Mouse (Mus musculus) forebrain, embryonic 16.5 days (tissue): Measurements from ENCODE around the gene Zfp553. TPM values are rescaled to one million over a fixed set of nuclear protein-coding genes. Genes with fewer than 3 reads are reported as not detected.

Experiments
- ATAC-seq: fragments of 200-750 bp; cut with Nextera tagmentation; 2 replicates; pipeline ENCODE4 v1.8.0; 2017; ENCODE audit warnings: mild to moderate bottlenecking, moderate library complexity
- H3K27ac ChIP-seq: fragments of 300-500 bp; sonication (generic); 2 replicates; pipeline ENCODE4 v1.5.1; 2014; ENCODE audit warnings: low read length, control low read depth
- H3K27me3 ChIP-seq: fragments of 300-500 bp; sonication (generic); replicated peaks from 2 replicates; pipeline ENCODE4 v1.6.1; 2014; ENCODE audit warnings: low read length; ENCODE audit not compliant: control insufficient read depth, insufficient read depth
- H3K36me3 ChIP-seq: fragments of 300-500 bp; sonication (generic); 2 replicates; pipeline ENCODE4 v1.6.1; 2014; ENCODE audit not compliant: control insufficient read depth, insufficient read depth
- H3K4me1 ChIP-seq: fragments of 300-500 bp; sonication (generic); replicated peaks from 2 replicates; pipeline ENCODE4 v1.6.1; 2014; ENCODE audit warnings: low read length; ENCODE audit not compliant: control insufficient read depth, insufficient read depth
- H3K4me2 ChIP-seq: fragments of 300-500 bp; sonication (generic); 2 replicates; pipeline ENCODE4 v1.6.1; 2014; ENCODE audit warnings: mild to moderate bottlenecking, low read length, control low read depth
- H3K4me3 ChIP-seq: fragments of 300-500 bp; sonication (generic); replicated peaks from 2 replicates; pipeline ENCODE4 v1.5.1; 2014; ENCODE audit warnings: mild to moderate bottlenecking, low read length, control low read depth
- H3K9ac ChIP-seq: fragments of 300-500 bp; sonication (generic); replicated peaks from 2 replicates; pipeline ENCODE4 v1.6.1; 2014; ENCODE audit warnings: low read depth, low read length, control low read depth
- H3K9me3 ChIP-seq: fragments of 300-500 bp; sonication (generic); 2 replicates; pipeline ENCODE4 v1.6.1; 2016; ENCODE audit warnings: low read length; ENCODE audit not compliant: control insufficient read depth
- WGBS: fragments of 180-500 bp; shearing (Covaris S2); extraction: QIAGEN DNeasy Blood & Tissue Kit; methylation state at CpG from one replicate; pipeline ENCODE4 v1.1.7; 2014; 5-methylcytosine and 5-hydroxymethylcytosine counted together
- polyA plus RNA-seq: library from polyadenylated mRNA; unstranded; fragments of >200 nt; fragmentation: Nextera tagmentation; extraction: Ambion mirVana; gene quantifications from 2 replicates; pipeline ENCODE4 v1.2.1, GENCODE M21; 2015

Gene Zfp553
- polyA plus RNA-seq, 1 experiment from 2014 or later = 69.3 TPM

DNA sequence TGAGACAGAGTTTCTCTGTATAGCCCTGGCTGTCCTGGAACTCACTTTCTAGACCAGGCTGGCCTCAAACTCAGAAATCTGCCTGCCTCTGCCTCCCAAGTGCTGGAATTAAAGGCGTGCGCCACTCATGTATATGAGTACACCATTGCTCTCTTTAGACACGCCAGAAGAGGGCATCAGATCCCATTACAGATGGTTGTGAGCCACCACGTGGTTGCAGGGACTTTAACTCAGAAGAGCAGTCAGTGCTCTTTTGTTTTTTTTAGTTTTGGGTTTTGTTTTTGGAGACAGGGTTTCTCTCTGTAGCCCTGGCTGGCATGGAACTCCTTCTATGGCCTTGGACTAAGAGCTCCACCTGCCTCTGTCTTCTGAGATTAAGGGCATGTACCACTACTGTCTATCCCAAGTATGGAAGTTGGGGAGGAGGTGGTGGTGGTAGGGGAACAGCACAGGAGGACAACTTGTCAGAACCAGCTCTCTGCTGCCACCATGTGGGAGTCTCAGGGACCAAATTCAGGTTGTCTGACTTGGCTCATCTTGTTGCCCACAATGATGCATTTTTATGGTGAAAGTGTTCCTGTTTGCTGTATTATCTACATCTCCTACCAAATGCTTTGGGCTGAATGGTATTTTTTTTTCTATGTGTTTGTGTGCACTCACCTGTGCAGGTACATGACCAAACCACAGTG, 4.1 kb upstream of the Zfp553 start:
- peaks cover 23% of the 10 kb centered on the region for H3K4me1 ChIP-seq
- ATAC-seq = no peak
- WGBS = 69% methylated on average over 4 of the region's 4 CpGs

DNA sequence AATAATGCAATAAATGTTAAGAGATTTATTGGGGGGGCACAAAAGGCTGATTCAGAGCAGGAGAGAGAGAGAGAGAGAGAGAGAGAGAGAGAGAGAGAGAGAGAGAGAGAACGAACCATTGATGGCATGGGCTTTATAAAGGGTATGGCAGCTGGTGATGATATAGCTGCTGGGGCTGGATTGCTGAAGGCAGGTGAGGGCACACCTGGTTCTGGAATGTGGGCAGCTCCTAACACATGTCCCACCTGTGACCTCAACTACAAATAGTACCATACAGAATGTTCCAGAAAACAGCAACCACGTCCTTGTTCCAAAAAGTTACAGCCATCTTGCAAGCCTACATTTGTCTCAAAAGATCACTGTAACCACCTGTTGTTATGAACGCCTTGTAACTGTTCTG, 1.5 kb upstream of the Zfp553 start:
- H3K4me2 ChIP-seq = peak overlapping the region; percentile 99
- H3K9me3 ChIP-seq = no peaks in the 10 kb centered on the region
- no peak for ATAC-seq
- no peaks in the 10 kb centered on the region for H3K27me3 ChIP-seq
- WGBS = 62% methylated on average over 3 of the region's 3 CpGs
- peak overlapping the region; percentile 96 for H3K9ac ChIP-seq
- H3K36me3 ChIP-seq = peaks cover 12% of the 10 kb centered on the region
- peaks cover 34% of the 10 kb centered on the region for H3K4me1 ChIP-seq
- H3K27ac ChIP-seq = no peak overlapping the region
- peak overlapping the region; percentile 85 for H3K4me3 ChIP-seq

More for the DNA sequence above, 4.1 kb upstream of the Zfp553 start:
- Histone ChIP-seq H3K9me3 (no peaks in the 10 kb centered on the region), H3K36me3 (no peaks in the 10 kb centered on the region), H3K27me3 (no peaks in the 10 kb centered on the region), H3K4me3 (no peak overlapping the region), H3K9ac (no peak overlapping the region), H3K4me2 (no peak overlapping the region), H3K27ac (no peak overlapping the region)

DNA sequence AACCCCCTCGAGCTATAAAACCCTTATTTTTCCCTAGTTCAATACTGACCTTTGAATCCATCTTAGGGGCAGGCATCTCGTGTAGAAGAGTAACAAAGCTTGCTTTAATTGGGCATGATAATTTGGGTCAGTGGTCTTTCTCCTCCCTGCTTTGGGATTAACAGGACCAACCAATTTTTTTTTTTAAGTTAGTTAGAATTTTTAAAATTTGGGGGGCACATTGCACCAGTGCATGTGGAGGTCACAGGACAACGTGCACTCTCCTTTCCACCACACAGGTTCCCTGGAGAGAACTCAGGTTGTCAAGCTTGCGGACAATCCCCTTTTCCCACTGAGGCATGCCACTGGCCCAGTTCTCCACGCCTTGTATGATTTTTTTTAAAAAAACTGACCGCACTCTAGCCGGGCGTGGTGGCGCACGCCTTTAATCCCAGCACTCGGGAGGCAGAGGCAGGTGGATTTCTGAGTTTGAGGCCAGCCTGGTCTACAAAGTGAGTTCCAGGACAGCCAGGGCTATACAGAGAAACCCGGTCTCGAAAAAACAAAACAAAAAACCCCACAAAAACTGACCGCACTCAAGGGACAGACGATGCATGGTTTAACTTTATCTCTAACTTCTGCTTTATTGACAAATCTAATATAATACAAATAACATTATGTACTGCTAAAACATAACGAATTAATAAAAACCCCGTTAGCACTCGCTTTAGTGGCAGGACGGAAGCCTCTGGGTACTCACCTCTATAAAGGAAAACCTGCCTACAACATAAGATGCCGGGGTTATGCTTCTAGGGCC, 837 bp upstream of the Zfp553 start:
- 3% methylated on average over 20 of the region's 20 CpGs for WGBS
- Histone ChIP-seq H3K36me3 (peaks cover 19% of the 10 kb centered on the region), H3K27me3 (no peaks in the 10 kb centered on the region), H3K9ac (peak overlapping the region; percentile 96), H3K4me3 (peak overlapping the region; percentile 85), H3K4me2 (peak overlapping the region; percentile 99), H3K27ac (peak overlapping the region; percentile 100), H3K9me3 (no peaks in the 10 kb centered on the region), H3K4me1 (peaks cover 34% of the 10 kb centered on the region)
- no peak for ATAC-seq

DNA sequence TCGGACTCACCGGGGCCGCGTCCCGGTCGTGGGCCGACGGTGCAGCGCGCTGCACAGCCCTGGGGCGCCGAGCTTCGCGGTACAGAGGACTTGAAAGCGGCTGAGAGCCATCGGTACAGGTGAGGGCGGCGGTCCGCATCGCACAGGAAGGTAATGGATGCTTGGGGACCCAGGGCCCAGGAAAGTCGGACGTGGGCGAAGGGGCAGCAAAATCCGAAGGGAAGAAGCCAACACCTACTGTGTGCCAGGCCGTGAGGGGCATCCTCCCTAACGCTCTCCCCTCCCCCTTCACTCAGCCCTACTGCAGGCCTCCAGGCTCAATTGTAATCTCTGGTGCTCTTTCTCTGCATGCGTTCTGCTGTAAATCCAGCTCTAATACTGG, 498 bp downstream of the Zfp553 start:
- Histone ChIP-seq H3K9me3 (no peaks in the 10 kb centered on the region), H3K27me3 (no peaks in the 10 kb centered on the region), H3K4me2 (peak overlapping the region; percentile 88), H3K36me3 (peaks cover 25% of the 10 kb centered on the region), H3K27ac (peak overlapping the region; percentile 100), H3K9ac (peak overlapping the region; percentile 96), H3K4me1 (peaks cover 34% of the 10 kb centered on the region), H3K4me3 (peak overlapping the region; percentile 85)
- under 1% methylated on average over 27 of the region's 27 CpGs for WGBS
- peak; percentile 47 for ATAC-seq

DNA sequence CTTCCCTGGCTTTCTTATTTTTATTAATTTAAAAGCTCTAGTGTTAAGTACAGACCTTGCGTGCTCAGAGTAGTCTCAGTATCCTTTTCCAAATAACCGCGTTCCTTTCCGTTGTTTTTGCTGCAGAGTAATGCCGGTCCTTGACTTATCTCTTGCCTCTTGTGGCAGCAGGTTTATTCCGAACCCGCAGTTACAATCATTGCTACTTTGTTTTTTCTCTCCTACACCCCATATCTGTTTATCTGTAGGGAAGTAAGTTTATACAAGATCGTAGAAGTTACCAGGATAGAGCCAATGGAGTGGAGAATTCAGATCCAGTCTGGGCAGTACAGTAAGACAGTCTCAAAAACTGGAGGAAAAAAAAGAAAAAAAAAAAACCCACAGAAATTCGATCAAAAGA, 904 bp downstream of the Zfp553 start:
- Histone ChIP-seq H3K9me3 (no peaks in the 10 kb centered on the region), H3K27ac (peak overlapping the region; percentile 100), H3K27me3 (no peaks in the 10 kb centered on the region), H3K4me2 (peak overlapping the region; percentile 88), H3K4me3 (peak overlapping the region; percentile 85), H3K9ac (peak overlapping the region; percentile 96), H3K4me1 (peaks cover 34% of the 10 kb centered on the region), H3K36me3 (peaks cover 25% of the 10 kb centered on the region)
- 4% methylated on average over 9 of the region's 9 CpGs for WGBS
- ATAC-seq = no peak

DNA sequence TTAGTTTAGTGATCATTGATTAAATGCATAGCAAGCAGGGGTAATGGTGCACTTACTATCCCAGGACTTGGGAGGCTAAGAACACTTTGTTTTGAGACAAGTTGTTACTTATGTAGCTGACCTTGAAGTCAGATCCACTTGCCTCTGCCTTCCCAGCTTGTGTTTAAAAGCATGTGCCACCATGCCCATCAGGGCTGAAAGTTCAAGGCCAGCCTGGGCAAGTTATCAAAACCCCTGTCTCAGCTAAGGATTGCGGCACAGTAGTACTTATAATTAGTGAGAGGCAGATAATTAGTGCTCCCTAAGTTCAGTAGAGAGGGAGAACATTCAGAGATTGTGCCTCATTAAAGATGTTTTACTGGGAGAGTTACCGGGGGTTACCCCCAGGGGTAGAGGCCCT, 1.9 kb downstream of the Zfp553 start:
- 55% methylated on average over 2 of the region's 2 CpGs for WGBS
- no peak overlapping the region for H3K9ac ChIP-seq
- H3K4me2 ChIP-seq = peak overlapping the region; percentile 88
- peaks cover 25% of the 10 kb centered on the region for H3K36me3 ChIP-seq
- H3K27ac ChIP-seq = no peak overlapping the region
- peaks cover 32% of the 10 kb centered on the region for H3K4me1 ChIP-seq
- H3K9me3 ChIP-seq = no peaks in the 10 kb centered on the region
- ATAC-seq = no peak
- H3K27me3 ChIP-seq = no peaks in the 10 kb centered on the region
- H3K4me3 ChIP-seq = no peak overlapping the region

DNA sequence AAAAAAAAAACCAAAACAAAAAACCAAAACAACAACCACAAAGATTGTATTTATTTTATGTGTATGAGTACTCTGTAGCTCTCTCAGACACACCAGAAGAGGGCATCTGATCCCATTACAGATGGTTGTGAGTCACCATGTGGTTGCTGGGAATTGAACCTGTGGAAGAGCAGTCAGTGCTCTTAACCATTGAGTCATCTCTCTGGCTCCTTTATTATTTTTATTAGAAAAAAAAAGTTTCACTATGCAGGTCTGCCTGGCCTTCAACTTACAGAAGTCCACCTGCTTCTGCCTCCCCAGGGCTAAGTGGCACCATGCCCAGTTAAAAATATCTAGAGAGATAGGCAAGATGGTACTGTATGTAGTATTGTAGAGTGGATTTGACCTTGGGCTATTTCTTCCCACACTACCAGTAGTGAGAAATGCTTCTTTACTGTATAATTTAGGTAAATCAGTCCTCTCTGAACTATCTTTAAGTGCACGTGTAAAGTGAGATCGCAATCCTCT, 10.6 kb downstream of the Zfp553 start:
- no peak for ATAC-seq
- peak overlapping the region; percentile 93 for H3K4me2 ChIP-seq
- WGBS = 28% methylated on average over 2 of the region's 2 CpGs
- H3K4me1 ChIP-seq = peaks cover 21% of the 10 kb centered on the region
- H3K27ac ChIP-seq = peak overlapping the region; percentile 89
- peak overlapping the region; percentile 77 for H3K9ac ChIP-seq
- H3K9me3 ChIP-seq = no peaks in the 10 kb centered on the region
- H3K4me3 ChIP-seq = peak overlapping the region; percentile 84
- no peaks in the 10 kb centered on the region for H3K36me3 ChIP-seq
- no peaks in the 10 kb centered on the region for H3K27me3 ChIP-seq

DNA sequence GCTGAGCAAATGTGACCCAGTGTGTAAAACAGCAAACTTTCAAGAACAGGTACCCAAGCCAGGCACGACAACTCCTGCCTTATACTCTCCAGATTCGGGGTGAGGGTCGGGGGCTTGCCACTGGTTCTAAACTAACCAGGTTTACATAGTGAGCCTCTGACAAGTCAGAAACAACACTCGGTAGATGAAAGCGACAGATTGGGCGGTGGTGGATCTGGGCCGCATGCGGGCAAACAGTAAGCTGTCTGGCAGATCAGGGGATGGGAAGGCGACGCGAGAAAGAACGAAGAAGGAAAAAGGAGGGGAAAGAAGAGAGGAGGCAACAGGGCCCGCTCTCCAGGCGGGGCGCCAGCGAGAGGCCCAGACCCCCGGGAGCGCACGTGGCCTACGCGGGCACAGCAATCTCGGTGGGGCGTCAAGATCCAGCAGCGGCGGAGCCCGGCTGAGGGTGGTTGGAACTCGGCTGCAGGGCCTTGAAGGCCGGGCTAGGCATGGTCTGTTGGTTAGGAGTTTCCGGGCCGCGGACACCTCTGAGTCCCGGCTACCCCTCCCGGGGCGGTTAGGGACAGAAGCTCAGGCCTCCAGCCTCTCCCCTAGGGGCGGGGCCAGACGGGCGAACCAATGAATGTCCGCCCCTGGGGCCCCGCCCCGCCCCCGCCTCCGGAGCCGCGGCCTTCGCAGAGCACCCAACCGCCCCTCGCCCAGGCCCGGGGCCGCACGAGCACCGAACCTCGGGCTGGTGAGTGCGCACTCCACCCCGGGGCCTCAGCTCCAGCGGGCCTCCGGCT, 11.2 kb downstream of the Zfp553 start, which contains the start of gene Zfp771:
TSS of gene Zfp771 (plus strand) at position 405 of the 788 bp plus-strand sequence.
- H3K4me2 ChIP-seq = peak within 1 kb of the TSS; percentile 93
- ATAC-seq = peak; percentile 97
- peak within 1 kb of the TSS; percentile 84 for H3K4me3 ChIP-seq
- H3K4me1 ChIP-seq = peaks cover 21% of the 10 kb centered on the region
- H3K9me3 ChIP-seq = no peaks in the 10 kb centered on the region
- WGBS = under 1% methylated on average over 48 of the region's 56 CpGs
- no peaks in the 10 kb centered on the region for H3K27me3 ChIP-seq
- H3K27ac ChIP-seq = peak within 1 kb of the TSS; percentile 89
- H3K9ac ChIP-seq = peak within 1 kb of the TSS; percentile 77
- no peaks in the 10 kb centered on the region for H3K36me3 ChIP-seq
